Mouse (Mus musculus) heart, adult 2 months (tissue): ENCODE measurements at regions not wholly inside any gene's neighbourhood (a gene's known extent, or its start where the extent isn't known, plus 50 kb on each side); places are given as distances from the start of the nearest gene placed in this dataset.
A peak's percentile ranks its signal among the peaks of the same experiment; 100 is the strongest.

ENCODE experiments used
- DNase-seq, 2 experiments: peaks; one replicate each; pipeline ENCODE4 v3.0.0; 2021
- H3K27ac ChIP-seq: fragments of 200-600 bp; 2 replicates; pipeline ENCODE4 v1.8.1; 2022
- H3K27me3 ChIP-seq: fragments of 200-500 bp; 2 replicates; pipeline ENCODE4 v1.6.1; 2012; ENCODE audit warnings: mild to moderate bottlenecking, low read length, inconsistent platforms, mixed read lengths; ENCODE audit not compliant: control insufficient read depth, insufficient read depth
- H3K36me3 ChIP-seq: fragments of 200-500 bp; 2 replicates; pipeline ENCODE4 v1.6.1; 2012; ENCODE audit warnings: low read length, inconsistent platforms; ENCODE audit not compliant: control insufficient read depth, insufficient read depth
- H3K4me1 ChIP-seq: fragments of 200-500 bp; 2 replicates; pipeline ENCODE4 v1.6.1; 2011; ENCODE audit warnings: low read length; ENCODE audit not compliant: control insufficient read depth, insufficient read depth
- H3K4me3 ChIP-seq: fragments of 200-600 bp; 2 replicates; pipeline ENCODE4 v1.8.1; 2022
- H3K79me2 ChIP-seq: fragments of 200-500 bp; replicated peaks from 2 replicates; pipeline ENCODE4 v1.6.1; 2012; ENCODE audit warnings: mild to moderate bottlenecking, inconsistent platforms, low read length, moderate library complexity, mixed read lengths; ENCODE audit not compliant: control insufficient read depth, insufficient read depth
- H3K9ac ChIP-seq: fragments of 200-500 bp; 2 replicates; pipeline ENCODE4 v1.6.1; 2012; ENCODE audit warnings: low read depth, mild to moderate bottlenecking, control low read depth, inconsistent platforms, low read length, mixed read lengths
- CTCF ChIP-seq: fragments of 200-600 bp; IDR thresholded peaks from 2 replicates; pipeline ENCODE4 v1.8.1; 2022; ENCODE audit warnings: antibody characterized with exemption, mild to moderate bottlenecking, moderate library complexity
- EP300 ChIP-seq: fragments of 200-500 bp; IDR thresholded peaks from 2 replicates; pipeline ENCODE4 v1.6.1; 2011; ENCODE audit warnings: low read depth, low read length, control low read depth; ENCODE audit not compliant: insufficient read depth
- POLR2A ChIP-seq: fragments of 200-500 bp; IDR thresholded peaks from 2 replicates; pipeline ENCODE4 v1.6.1; 2011; ENCODE audit warnings: mild to moderate bottlenecking, low read depth, low read length, control low read depth; ENCODE audit not compliant: insufficient read depth
- WGBS: fragments of 180-500 bp; shearing (Covaris S2); methylation state at CpG from one replicate; pipeline ENCODE4 v1.1.7; 2018; 5-methylcytosine and 5-hydroxymethylcytosine counted together
- intact Hi-C: fragments of 180-260 bp; cut with DNase I; formaldehyde crosslinking; loops from one replicate; pipeline ENCODE4 v1.15.1; 2025

DNA sequence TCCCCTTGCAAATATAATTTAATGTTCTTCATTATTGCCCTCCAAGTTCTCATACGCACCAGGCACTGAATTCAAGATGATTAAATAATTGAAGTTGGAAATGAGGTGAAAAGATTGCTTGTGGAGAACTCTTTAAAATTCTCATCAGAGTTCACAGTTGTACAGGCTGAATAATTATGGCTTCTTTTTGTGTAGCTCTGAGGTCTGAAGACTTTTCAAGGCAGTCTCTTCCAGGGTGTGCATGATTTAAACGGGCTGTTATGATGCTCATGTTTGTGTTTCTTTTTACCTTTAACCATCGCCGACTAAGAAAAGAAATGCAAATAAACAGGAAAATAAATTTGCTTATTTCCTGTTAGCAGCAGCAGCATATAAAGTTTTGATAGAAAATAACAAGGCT is 185.3 kb downstream of the Plk2 start:
- WGBS = 86% methylated on average over 4 of the region's 4 CpGs

DNA sequence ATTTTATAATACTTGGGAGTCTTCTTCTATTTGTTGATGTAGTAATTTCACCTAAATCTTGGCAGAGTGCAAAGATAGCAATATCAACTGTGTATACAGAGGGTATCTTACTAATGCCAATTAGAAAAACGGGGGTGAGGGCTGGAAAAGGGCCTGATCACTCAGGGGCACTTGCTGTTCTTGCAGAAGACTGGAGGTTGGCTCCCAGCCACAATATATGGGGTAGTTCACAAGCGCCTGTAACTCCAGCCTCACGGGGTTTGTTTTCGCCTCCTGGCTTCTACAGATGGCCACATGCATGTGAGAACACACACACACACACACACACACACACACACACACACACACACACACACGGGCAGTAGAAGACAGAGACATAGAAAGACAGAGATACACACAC is 185.7 kb downstream of the Plk2 start:
- DNase-seq = no peak
- Histone ChIP-seq H3K27me3 (no peaks in the 10 kb centered on the region), H3K36me3 (peaks cover 7% of the 10 kb centered on the region), H3K9ac (no peak overlapping the region), H3K4me1 (no peaks in the 10 kb centered on the region; the same call in 1 of the 2 replicates), H3K4me3 (no peak overlapping the region), H3K79me2 (no peaks in the 10 kb centered on the region), H3K27ac (no peak overlapping the region)
- no peak for TF ChIP-seq POLR2A
- no peak for TF ChIP-seq EP300
- TF ChIP-seq CTCF = no peak
- intact Hi-C loops = loop anchor here (5.0 kb wide), 1 partner anchor 322 kb away; no protein-coding TSS in a partner anchor
- 74% methylated on average over 5 of the region's 5 CpGs for WGBS

More for the DNA sequence above, 185.3 kb downstream of the Plk2 start:
- no peaks in the 10 kb centered on the region for H3K79me2 ChIP-seq
- TF ChIP-seq POLR2A (no peak), EP300 (no peak), CTCF (no peak)
- H3K9ac ChIP-seq = no peak overlapping the region
- peaks cover 7% of the 10 kb centered on the region for H3K36me3 ChIP-seq
- intact Hi-C loops = loop anchor here (5.0 kb wide), 1 partner anchor 322 kb away; no protein-coding TSS in a partner anchor
- H3K27me3 ChIP-seq = no peaks in the 10 kb centered on the region
- H3K4me1 ChIP-seq = no peaks in the 10 kb centered on the region; the same call in 1 of the 2 replicates
- H3K4me3 ChIP-seq = no peak overlapping the region
- peak overlapping the region; percentile 84 for H3K27ac ChIP-seq
- DNase-seq = no peak

DNA sequence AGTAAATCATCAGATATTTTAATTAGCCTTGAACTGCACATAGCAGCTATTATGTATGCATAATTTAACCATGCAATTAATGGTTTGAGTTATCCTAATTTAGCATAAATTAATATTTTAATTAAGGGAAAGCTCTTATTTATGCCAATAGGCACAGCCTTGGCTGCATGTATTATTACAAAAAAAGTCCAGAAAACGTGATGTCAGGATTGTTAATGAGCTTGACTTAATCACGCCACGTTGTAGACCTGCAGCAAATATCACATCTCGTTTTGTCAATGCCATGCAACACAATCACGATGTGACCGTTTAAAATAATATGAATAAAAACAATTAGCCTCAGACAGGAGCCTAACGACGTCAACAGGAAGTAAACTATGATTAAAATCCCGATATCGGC is 189.9 kb downstream of the Plk2 start:
- Histone ChIP-seq H3K79me2 (no peaks in the 10 kb centered on the region), H3K4me1 (no peaks in the 10 kb centered on the region), H3K27ac (peak overlapping the region; percentile 13; the same call in 1 of the 2 replicates), H3K36me3 (no peaks in the 10 kb centered on the region), H3K4me3 (no peak overlapping the region), H3K9ac (no peak overlapping the region), H3K27me3 (no peaks in the 10 kb centered on the region)
- WGBS = 54% methylated on average over 10 of the region's 10 CpGs
- intact Hi-C loops = loop anchor here (5.0 kb wide), 1 partner anchor 318 kb away; no protein-coding TSS in a partner anchor
- no peak for DNase-seq
- TF ChIP-seq POLR2A = no peak
- TF ChIP-seq CTCF = no peak
- no peak for TF ChIP-seq EP300

DNA sequence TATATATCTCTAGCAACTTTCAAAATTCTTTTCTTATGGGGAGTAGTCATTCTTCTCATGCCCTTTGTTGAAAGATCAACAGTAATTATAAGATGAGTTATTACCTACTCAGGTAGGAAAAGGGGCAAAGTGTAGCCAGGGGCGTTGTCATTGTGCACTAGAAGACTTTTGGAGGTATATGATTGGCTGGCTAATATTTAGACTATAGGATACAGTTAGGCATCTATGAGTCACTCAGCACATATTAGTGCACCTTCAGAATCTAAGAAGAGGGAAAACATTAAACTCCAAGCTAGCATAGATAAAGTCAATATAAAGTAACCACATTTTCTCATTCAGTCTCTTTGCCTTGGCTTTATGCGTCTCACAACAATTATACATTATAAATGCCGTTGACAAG is 199.8 kb downstream of the Plk2 start:
- Histone ChIP-seq H3K36me3 (no peaks in the 10 kb centered on the region), H3K4me1 (no peaks in the 10 kb centered on the region; the same call in 1 of the 2 replicates), H3K4me3 (no peak overlapping the region), H3K27me3 (no peaks in the 10 kb centered on the region), H3K27ac (no peak overlapping the region), H3K9ac (no peak overlapping the region), H3K79me2 (no peaks in the 10 kb centered on the region)
- no peak for DNase-seq
- TF ChIP-seq POLR2A (no peak), CTCF (no peak), EP300 (no peak)
- intact Hi-C loops = no loop called here
- 93% methylated on average over 3 of the region's 3 CpGs for WGBS

DNA sequence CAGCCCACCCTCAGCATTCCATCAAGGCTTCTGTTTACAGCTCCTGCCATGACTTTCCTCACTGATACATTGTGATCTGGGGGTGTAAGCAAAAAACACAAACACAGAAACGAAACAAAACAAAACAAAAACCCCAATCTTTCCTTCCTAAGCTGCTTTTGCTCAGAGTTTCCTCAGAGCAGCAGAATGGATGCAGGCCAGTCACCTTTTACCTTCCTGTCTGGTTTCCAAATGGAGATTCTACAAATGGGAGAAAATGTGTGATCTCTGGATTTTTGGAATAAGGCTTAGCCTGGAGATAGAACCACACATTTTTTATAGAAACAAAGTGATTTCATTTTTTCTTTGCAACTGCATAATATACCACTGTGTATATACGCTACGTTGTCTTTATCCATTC is 204.8 kb downstream of the Plk2 start:
- TF ChIP-seq POLR2A (no peak), CTCF (no peak), EP300 (no peak)
- Histone ChIP-seq H3K9ac (no peak overlapping the region), H3K36me3 (no peaks in the 10 kb centered on the region), H3K27me3 (no peaks in the 10 kb centered on the region), H3K4me3 (no peak overlapping the region), H3K79me2 (no peaks in the 10 kb centered on the region), H3K27ac (no peak overlapping the region), H3K4me1 (peaks cover 2% of the 10 kb centered on the region)
- DNase-seq = no peak
- intact Hi-C loops = no loop called here
- 79% methylated on average over 3 of the region's 3 CpGs for WGBS

DNA sequence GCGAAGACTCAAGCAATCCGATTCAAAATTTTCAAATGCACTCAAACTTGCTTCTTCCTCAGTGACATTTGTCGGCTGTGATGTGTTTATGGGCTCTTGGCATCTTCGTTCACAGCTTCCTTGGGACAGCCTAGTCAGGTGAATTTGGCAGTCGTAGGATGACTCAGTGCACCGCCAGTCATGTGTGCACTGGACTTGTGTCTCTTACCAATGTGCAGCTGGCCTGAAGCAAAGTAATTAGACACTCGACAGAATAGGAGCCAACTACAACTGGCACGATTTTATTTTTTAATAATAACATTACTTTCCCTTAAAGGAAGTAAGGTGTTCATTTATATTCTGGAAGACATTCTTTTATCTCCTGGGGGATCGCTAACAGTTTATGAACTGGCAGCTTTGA is 205.5 kb downstream of the Plk2 start:
- intact Hi-C loops = no loop called here
- Histone ChIP-seq H3K36me3 (no peaks in the 10 kb centered on the region), H3K4me1 (peaks cover 2% of the 10 kb centered on the region), H3K27me3 (no peaks in the 10 kb centered on the region), H3K9ac (no peak overlapping the region), H3K79me2 (no peaks in the 10 kb centered on the region), H3K27ac (no peak overlapping the region), H3K4me3 (no peak overlapping the region)
- 77% methylated on average over 9 of the region's 9 CpGs for WGBS
- no peak for DNase-seq
- no peak for TF ChIP-seq EP300
- TF ChIP-seq CTCF = no peak
- TF ChIP-seq POLR2A = no peak
